Mouse (Mus musculus) liver, embryonic 14.5 days (tissue): ENCODE measurements at regions not wholly inside any gene's neighbourhood (a gene's known extent, or its start where the extent isn't known, plus 50 kb on each side); places are given as distances from the start of the nearest gene placed in this dataset.

Experiments used
- ATAC-seq: fragments of 200-750 bp; cut with Nextera tagmentation; 2 replicates; pipeline ENCODE4 v1.8.0; 2017; ENCODE audit warnings: moderate number of reproducible peaks, mild to moderate bottlenecking, moderate library complexity; ENCODE audit not compliant: insufficient read depth
- DNase-seq, 3 experiments: peaks; one replicate each; pipeline ENCODE4 v3.0.0-alpha.2; 2012 to 2013; ENCODE audit warnings: low read depth in 3 of 3, low spot score in 3 of 3
- H3K27ac ChIP-seq: fragments of 300-500 bp; sonication (generic); 2 replicates; pipeline ENCODE4 v1.5.1; 2014; ENCODE audit warnings: moderate library complexity, mild to moderate bottlenecking, control low read depth, inconsistent platforms
- H3K27me3 ChIP-seq: fragments of 300-500 bp; sonication (generic); 2 replicates; pipeline ENCODE4 v1.6.1; 2014; ENCODE audit warnings: mild to moderate bottlenecking, low read length, moderate library complexity; ENCODE audit not compliant: control insufficient read depth, insufficient read depth
- H3K36me3 ChIP-seq: fragments of 300-500 bp; sonication (generic); replicated peaks from 2 replicates; pipeline ENCODE4 v1.6.1; 2014; ENCODE audit warnings: low read depth; ENCODE audit not compliant: control insufficient read depth, insufficient read depth
- H3K4me1 ChIP-seq, 2 experiments: fragments of 200-500 bp in 1 of 2; fragments of 300-500 bp in 1 of 2; sonication (generic) in 1 of 2; replicated peaks; 2 replicates each; pipeline ENCODE4 v1.6.1; 2012 to 2014; ENCODE audit warnings: antibody characterized with exemption in 1 of 2, inconsistent platforms in 1 of 2, low read length in 1 of 2; ENCODE audit not compliant: control insufficient read depth in 2 of 2, insufficient read depth in 2 of 2
- H3K4me2 ChIP-seq: fragments of 300-500 bp; sonication (generic); 2 replicates; pipeline ENCODE4 v1.6.1; 2014; ENCODE audit warnings: low read depth, mild to moderate bottlenecking, control low read depth, moderate library complexity
- H3K4me3 ChIP-seq, 2 experiments: fragments of 200-500 bp in 1 of 2; fragments of 300-500 bp in 1 of 2; sonication (generic) in 1 of 2; 2 replicates each; pipeline ENCODE4 v1.5.1; 2012 to 2014; ENCODE audit warnings: low read depth in 2 of 2, low read length in 2 of 2, mild to moderate bottlenecking in 2 of 2, control low read depth in 1 of 2, inconsistent platforms in 1 of 2, moderate library complexity in 1 of 2; ENCODE audit not compliant: insufficient read depth in 1 of 2
- H3K9ac ChIP-seq: fragments of 300-500 bp; sonication (generic); replicated peaks from 2 replicates; pipeline ENCODE4 v1.6.1; 2014; ENCODE audit warnings: mild to moderate bottlenecking, control low read depth, moderate library complexity
- H3K9me3 ChIP-seq: fragments of 300-500 bp; sonication (generic); 2 replicates; pipeline ENCODE4 v1.6.1; 2016; ENCODE audit warnings: low read length, mixed read lengths; ENCODE audit not compliant: control insufficient read depth
- CTCF ChIP-seq: IDR thresholded peaks from 2 replicates; pipeline ENCODE4 v1.5.1; 2016; ENCODE audit warnings: antibody characterized with exemption, low read depth, control low read depth
- EP300 ChIP-seq: IDR thresholded peaks from 2 replicates; pipeline ENCODE4 v1.6.1; 2016; ENCODE audit warnings: antibody characterized with exemption, low read depth
- WGBS: fragments of 180-500 bp; shearing (Covaris S2); extraction: QIAGEN DNeasy Blood & Tissue Kit; methylation state at CpG from one replicate; pipeline ENCODE4 v1.1.7; 2014; ENCODE audit not compliant: insufficient replicate concordance; 5-methylcytosine and 5-hydroxymethylcytosine counted together

GRCm38 (mm10) chr10:117524926-117525565 is 104.3 kb upstream of the Cpm start:
- ATAC-seq, result no peak
- Histone ChIP-seq H3K36me3 (no peaks in the 10 kb centered on the region), H3K9ac (no peak overlapping the region), H3K4me3 (no peak overlapping the region), H3K27me3 (no peaks in the 10 kb centered on the region), H3K4me2 (no peak overlapping the region), H3K27ac (no peak overlapping the region), H3K4me1 (no peaks in the 10 kb centered on the region), H3K9me3 (no peaks in the 10 kb centered on the region)
- no peak for TF ChIP-seq EP300
- WGBS, result 68% methylated on average over 8 of the region's 8 CpGs
- DNase-seq, result no peak

GRCm38 (mm10) chr10:117524101-117524500 is 105.2 kb upstream of the Cpm start:
- no peaks in the 10 kb centered on the region for H3K36me3 ChIP-seq
- no peak for TF ChIP-seq EP300
- TF ChIP-seq CTCF, result no peak

GRCm38 (mm10) chr10:117522906-117523829 is 106.1 kb upstream of the Cpm start:
- H3K27me3 ChIP-seq, result no peaks in the 10 kb centered on the region
- TF ChIP-seq EP300 (no peak), CTCF (no peak)
- H3K4me1 ChIP-seq, result peaks cover 0 to 5% of the 10 kb centered on the region in 2 experiments; a peak in 1 of 4 replicates
- no peak overlapping the region for H3K9ac ChIP-seq
- H3K27ac ChIP-seq, result no peak overlapping the region
- no peak overlapping the region for H3K4me2 ChIP-seq
- WGBS, result 62% methylated on average over 10 of the region's 10 CpGs
- H3K9me3 ChIP-seq, result no peaks in the 10 kb centered on the region
- no peak overlapping the region for H3K4me3 ChIP-seq
- ATAC-seq (no peak), DNase-seq (no peak)
- H3K36me3 ChIP-seq, result no peaks in the 10 kb centered on the region

More at GRCm38 (mm10) chr10:117524101-117524500, 105.2 kb upstream of the Cpm start:
- Histone ChIP-seq H3K27ac (no peak overlapping the region), H3K4me1 (peaks cover 0 to 3% of the 10 kb centered on the region in 2 experiments; a peak in 1 of 4 replicates), H3K4me3 (no peak overlapping the region), H3K9me3 (no peaks in the 10 kb centered on the region), H3K27me3 (no peaks in the 10 kb centered on the region), H3K4me2 (no peak overlapping the region), H3K9ac (no peak overlapping the region)
- DNase-seq (no peak), ATAC-seq (no peak)
- 49% methylated on average over 7 of the region's 7 CpGs for WGBS

- no peak overlapping the region for H3K4me3 ChIP-seq
- 45% methylated on average over 3 of the region's 3 CpGs for WGBS
Observed at GRCm38 (mm10) chr10:117522373-117522772, 106.9 kb upstream of the Cpm start.

More at GRCm38 (mm10) chr10:117522373-117522772, 106.9 kb upstream of the Cpm start:
- Histone ChIP-seq H3K4me1 (peaks cover 0 to 5% of the 10 kb centered on the region in 2 experiments; a peak in 2 of 4 replicates), H3K27ac (no peak overlapping the region), H3K27me3 (no peaks in the 10 kb centered on the region), H3K4me2 (no peak overlapping the region), H3K36me3 (no peaks in the 10 kb centered on the region), H3K9ac (no peak overlapping the region), H3K9me3 (no peaks in the 10 kb centered on the region)
- TF ChIP-seq CTCF, result no peak
- TF ChIP-seq EP300, result no peak
- DNase-seq (no peak), ATAC-seq (no peak)
